Mouse (Mus musculus): ENCODE measurements at regions not wholly inside any gene's neighbourhood (a gene's known extent, or its start where the extent isn't known, plus 50 kb on each side); places are given as distances from the start of the nearest gene placed in this dataset.
"Not testable (repeated sequence)": the region's sequence is repeated elsewhere in the genome, so short reads cannot be mapped to it uniquely, and the experiment has no call there.

- peak; percentile 49 for DNase-seq (ENCODE audit: low spot score)
These were observed 321.8 kb upstream of the Gdi2 start for GRCm38 (mm10) chr13:3216070-3216469.

DNA sequence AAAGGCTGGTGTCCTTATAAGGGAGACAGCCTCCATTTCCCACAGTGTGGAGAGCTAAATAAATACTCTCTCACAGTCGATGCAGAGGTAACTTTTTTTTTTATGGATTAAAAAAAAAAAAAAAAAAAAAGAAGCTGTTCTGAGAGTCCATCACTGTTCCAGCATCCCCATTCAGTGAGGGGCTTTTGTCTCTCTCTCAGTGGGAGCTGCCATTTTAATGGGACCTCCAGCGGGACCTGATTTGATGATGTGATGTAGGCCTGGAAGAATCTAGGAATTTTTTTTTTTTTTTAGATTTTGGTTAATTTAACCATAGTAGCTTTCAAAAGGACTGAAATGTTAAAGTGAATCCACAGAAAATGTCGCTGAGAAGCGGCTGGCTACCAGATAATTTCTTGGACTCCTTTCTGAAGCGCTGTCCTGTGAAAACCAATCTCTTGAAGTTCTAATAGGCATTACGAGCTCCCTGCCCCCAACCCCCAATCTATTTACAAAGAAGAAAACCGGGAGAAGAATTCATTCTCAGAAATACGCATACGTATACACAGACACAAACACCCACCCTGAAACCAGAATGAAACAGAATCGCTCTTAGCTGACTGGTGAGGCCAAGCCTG lies 316.8 kb upstream of the Gdi2 start:
- DNase-seq (ENCODE audit: low spot score), result not testable (repeated sequence)

- no peak for DNase-seq (ENCODE audit: low spot score)
These were observed 316.2 kb upstream of the Gdi2 start for GRCm38 (mm10) chr13:3221622-3222021.

DNA sequence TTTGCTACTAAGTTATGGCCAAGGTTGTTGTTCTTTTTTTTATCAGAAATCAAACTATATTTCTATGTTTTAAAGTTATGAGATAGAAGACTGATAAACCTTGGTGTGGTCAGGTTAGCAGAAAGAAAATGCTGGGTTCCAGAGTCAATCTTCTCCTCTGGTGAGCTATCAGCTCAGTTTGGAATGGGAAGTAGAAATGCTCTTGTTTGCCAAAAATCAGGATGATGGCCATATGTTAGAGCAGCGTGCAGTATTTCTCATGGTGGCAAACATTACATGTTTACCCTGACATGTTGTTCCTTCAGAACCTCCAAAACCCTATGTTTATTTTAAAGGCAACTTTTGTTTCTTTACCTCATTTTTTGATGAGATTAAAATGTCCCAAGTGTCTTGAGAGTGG lies 279.5 kb upstream of the Gdi2 start:
- no peak for DNase-seq (ENCODE audit: low spot score)

DNA sequence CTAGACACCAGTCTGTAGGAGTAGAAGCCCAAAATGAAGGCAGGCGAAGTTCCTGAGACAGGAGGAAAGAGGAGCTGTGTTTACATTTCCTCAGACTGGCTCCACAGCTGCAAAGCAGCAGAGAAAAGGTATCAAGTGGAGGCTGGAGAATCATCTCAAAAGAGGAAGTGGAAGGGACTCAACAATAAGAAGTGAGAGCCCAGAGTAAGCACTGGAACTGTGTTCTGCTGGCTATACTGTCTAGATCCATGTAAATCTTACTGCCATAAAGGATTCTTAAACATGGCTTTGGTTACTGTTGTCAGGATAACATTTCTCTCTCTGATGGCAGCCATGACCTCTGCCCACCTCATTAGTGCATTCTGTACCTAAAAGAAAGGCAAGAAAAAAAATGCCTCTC lies 261.7 kb upstream of the Gdi2 start:
- not testable (repeated sequence) for DNase-seq (ENCODE audit: low spot score)

All from retina, embryonic 14.5 days (tissue).